Mouse (Mus musculus) liver, embryonic 14.5 days (tissue): ENCODE results near the gene Poc1a.

Source experiments
- CTCF ChIP-seq: IDR thresholded peaks from 2 replicates; pipeline ENCODE4 v1.5.1; 2016; ENCODE audit warnings: antibody characterized with exemption, low read depth, control low read depth
- EP300 ChIP-seq: IDR thresholded peaks from 2 replicates; pipeline ENCODE4 v1.6.1; 2016; ENCODE audit warnings: antibody characterized with exemption, low read depth

DNA sequence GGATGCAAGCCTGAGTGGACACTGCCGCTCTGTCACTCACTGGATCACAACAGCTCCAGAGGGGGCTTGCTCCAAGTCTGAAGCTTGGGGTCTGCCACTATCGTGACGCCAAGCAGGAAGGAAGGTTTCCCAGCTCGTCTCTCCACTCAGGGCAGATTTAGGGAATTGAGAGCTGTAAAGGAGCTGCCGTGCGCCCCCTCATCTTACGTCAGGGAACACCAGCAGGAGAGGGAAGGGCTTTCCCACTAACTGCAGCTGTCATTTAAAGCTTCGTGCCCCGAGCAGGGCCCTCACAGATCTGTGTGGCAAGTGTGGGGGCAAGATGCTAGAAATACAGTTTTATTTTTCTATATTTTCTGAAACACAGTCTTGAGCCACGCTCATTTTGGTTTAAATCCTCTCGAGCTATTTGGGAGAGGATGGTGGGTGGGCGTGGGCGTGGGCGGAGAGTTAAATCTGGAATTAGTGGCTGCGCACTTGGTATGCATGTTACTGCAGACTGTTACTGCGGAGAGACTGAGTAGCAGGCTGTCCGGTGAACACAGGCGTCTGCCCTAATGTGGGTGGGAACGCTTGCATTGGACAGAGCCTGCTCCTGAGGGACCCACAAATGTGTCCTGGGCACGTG, 19.4 kb downstream of the Poc1a start:
- TF ChIP-seq CTCF (no peak), EP300 (no peak)
